Mouse (Mus musculus) thymus, adult 2 months (tissue): Measurements from ENCODE around the gene Cers1.

Experiments
- CTCF ChIP-seq: fragments of 200-500 bp; IDR thresholded peaks from 2 replicates; pipeline ENCODE4 v1.5.1; 2012; ENCODE audit warnings: mild to moderate bottlenecking, control low read depth, low read length, moderate library complexity, borderline replicate concordance; ENCODE audit not compliant: control insufficient read depth, poor library complexity, insufficient read depth; ENCODE audit errors: extremely low read depth
- POLR2A ChIP-seq: fragments of 200-500 bp; IDR thresholded peaks from 2 replicates; pipeline ENCODE4 v1.6.1; 2012; ENCODE audit warnings: mild to moderate bottlenecking, low read length, control low read depth, moderate library complexity; ENCODE audit not compliant: control insufficient read depth, poor library complexity, insufficient read depth; ENCODE audit errors: extremely low read depth

DNA sequence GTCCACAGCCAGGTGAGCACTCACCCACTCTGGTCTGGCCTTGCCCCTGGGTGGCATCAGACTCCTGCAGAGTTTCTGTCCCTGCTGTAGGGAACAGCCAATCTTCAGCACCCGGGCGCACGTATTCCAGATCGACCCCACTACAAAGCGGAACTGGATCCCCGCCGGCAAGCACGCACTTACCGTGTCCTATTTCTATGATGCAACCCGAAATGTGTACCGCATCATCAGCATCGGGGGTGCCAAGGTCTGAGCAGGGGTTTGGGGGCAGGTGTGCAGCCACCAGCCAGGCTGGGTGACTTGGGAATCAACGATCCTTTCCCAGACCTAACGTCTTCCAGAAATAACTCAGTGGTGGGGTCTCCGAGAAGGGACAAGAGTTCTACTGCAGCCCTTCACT lies 30.3 kb upstream of the Cers1 start:
- TF ChIP-seq CTCF (no peak), POLR2A (no peak)
